Mouse (Mus musculus) heart, embryonic 16.5 days (tissue): ENCODE results near the gene Ttc41. TPM values are rescaled to one million over a fixed set of nuclear protein-coding genes. Genes with fewer than 3 reads are reported as not detected.

Source experiments
- ATAC-seq: fragments of 200-750 bp; cut with Nextera tagmentation; replicated peaks from 2 replicates; pipeline ENCODE4 v1.8.0; 2017; ENCODE audit warnings: moderate number of reproducible peaks; ENCODE audit not compliant: insufficient read depth, low FRiP score; ENCODE audit errors: extremely low read depth
- H3K27ac ChIP-seq: fragments of 300-500 bp; sonication (generic); 2 replicates; pipeline ENCODE4 v1.5.1; 2014; ENCODE audit warnings: mild to moderate bottlenecking, low read length, control low read depth, moderate library complexity
- H3K27me3 ChIP-seq: fragments of 300-500 bp; sonication (generic); 2 replicates; pipeline ENCODE4 v1.6.1; 2014; ENCODE audit warnings: low read length, mixed read lengths; ENCODE audit not compliant: control insufficient read depth, insufficient read depth
- H3K36me3 ChIP-seq: fragments of 300-500 bp; sonication (generic); 2 replicates; pipeline ENCODE4 v1.6.1; 2014; ENCODE audit not compliant: control insufficient read depth, insufficient read depth
- H3K4me1 ChIP-seq: fragments of 300-500 bp; sonication (generic); 2 replicates; pipeline ENCODE4 v1.6.1; 2014; ENCODE audit warnings: low read length, mixed read lengths; ENCODE audit not compliant: control insufficient read depth, insufficient read depth
- H3K4me2 ChIP-seq: fragments of 300-500 bp; sonication (generic); 2 replicates; pipeline ENCODE4 v1.6.1; 2014; ENCODE audit warnings: low read depth, mild to moderate bottlenecking, control low read depth, low read length
- H3K4me3 ChIP-seq: fragments of 300-500 bp; sonication (generic); 2 replicates; pipeline ENCODE4 v1.5.1; 2014; ENCODE audit warnings: mild to moderate bottlenecking, control low read depth, low read length
- H3K9ac ChIP-seq: fragments of 300-500 bp; sonication (generic); 2 replicates; pipeline ENCODE4 v1.6.1; 2014; ENCODE audit warnings: low read length, control low read depth
- H3K9me3 ChIP-seq: fragments of 300-500 bp; sonication (generic); replicated peaks from 2 replicates; pipeline ENCODE4 v1.6.1; 2016; ENCODE audit warnings: low read length; ENCODE audit not compliant: control insufficient read depth
- WGBS: fragments of 180-500 bp; shearing (Covaris S2); extraction: QIAGEN DNeasy Blood & Tissue Kit; methylation state at CpG from one replicate; pipeline ENCODE4 v1.1.7; 2014; 5-methylcytosine and 5-hydroxymethylcytosine counted together
- polyA plus RNA-seq: library from polyadenylated mRNA; unstranded; fragments of >200 nt; fragmentation: Nextera tagmentation; extraction: Ambion mirVana; gene quantifications from 2 replicates; pipeline ENCODE4 v1.2.1, GENCODE M21; 2015

The Ttc41 gene
- polyA plus RNA-seq, 1 experiment from 2014 or later, result 1.9 TPM

DNA sequence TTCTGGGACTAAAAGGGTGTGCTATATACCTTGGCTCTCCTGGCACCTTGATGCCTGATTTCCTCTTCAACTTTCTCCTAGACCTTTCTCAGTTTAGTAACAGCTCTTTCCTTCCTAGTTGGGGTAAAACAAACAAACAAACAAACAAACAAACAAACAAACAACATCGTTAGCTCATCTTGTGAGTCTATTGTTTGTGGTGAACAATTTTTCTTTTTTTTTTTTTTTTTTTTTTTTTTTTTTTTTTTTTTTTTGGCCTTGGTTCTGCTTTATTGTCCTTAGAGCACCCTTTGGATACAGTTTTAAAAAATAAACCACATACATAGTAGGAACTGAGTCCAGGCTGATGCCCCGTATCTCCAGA, 25.9 kb downstream of the Ttc41 start:
- Histone ChIP-seq H3K27me3 (no peaks in the 10 kb centered on the region), H3K4me1 (peaks cover 11% of the 10 kb centered on the region; the same call in 1 of the 2 replicates), H3K9ac (no peak overlapping the region), H3K27ac (no peak overlapping the region), H3K4me2 (no peak overlapping the region), H3K36me3 (no peaks in the 10 kb centered on the region), H3K4me3 (no peak overlapping the region), H3K9me3 (no peaks in the 10 kb centered on the region)
- WGBS, result 37% methylated on average over 2 of the region's 2 CpGs
- ATAC-seq, result no peak

DNA sequence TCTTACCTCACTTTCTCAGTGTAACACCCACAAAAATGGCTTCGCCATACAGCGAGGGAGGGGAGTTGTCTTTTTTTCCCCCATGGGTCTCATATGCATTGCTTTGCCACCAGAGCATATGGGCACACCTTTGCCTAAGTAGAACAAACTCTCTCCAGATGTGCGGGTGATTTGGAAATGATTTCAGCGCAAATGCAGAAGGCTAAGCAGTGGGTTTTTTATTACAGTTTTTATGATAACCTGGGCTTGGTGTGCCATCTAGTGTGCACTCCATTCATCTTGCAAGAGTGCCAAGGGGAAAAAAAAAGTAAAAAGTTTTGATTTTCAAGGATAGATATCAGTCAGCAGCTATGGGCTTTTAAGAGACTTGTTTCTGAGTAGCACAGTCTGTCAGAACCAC, 29.4 kb downstream of the Ttc41 start:
- no peaks in the 10 kb centered on the region for H3K9me3 ChIP-seq
- no peaks in the 10 kb centered on the region for H3K27me3 ChIP-seq
- no peak overlapping the region for H3K9ac ChIP-seq
- H3K4me2 ChIP-seq, result no peak overlapping the region
- H3K27ac ChIP-seq, result no peak overlapping the region
- H3K4me3 ChIP-seq, result no peak overlapping the region
- H3K4me1 ChIP-seq, result no peaks in the 10 kb centered on the region
- WGBS, result 84% methylated on average over 4 of the region's 4 CpGs
- H3K36me3 ChIP-seq, result no peaks in the 10 kb centered on the region
- ATAC-seq, result no peak

DNA sequence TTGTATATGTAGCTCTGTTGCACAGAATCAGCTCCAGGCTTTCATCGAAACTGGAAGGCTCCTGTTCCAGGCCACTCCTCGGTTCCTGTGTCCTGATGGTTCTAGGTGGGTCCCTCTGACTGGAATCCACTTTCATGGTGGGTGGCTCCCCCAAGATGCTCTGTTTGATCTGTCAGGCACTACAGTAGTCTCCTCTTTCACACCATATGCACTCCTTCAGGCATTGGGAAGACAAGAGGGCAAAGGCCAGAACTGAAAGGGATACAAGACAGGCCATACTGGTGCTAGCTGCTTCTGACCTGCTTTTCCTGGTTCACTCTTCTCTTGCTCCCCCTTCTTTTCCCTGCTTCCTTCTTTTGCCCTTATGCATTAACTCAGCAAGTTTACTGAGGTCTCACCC, 37.3 kb downstream of the Ttc41 start:
- no peak overlapping the region for H3K4me3 ChIP-seq
- H3K36me3 ChIP-seq, result no peaks in the 10 kb centered on the region
- H3K9me3 ChIP-seq, result no peaks in the 10 kb centered on the region
- H3K9ac ChIP-seq, result no peak overlapping the region
- H3K4me2 ChIP-seq, result no peak overlapping the region
- 82% methylated on average over 2 of the region's 2 CpGs for WGBS
- H3K4me1 ChIP-seq, result no peaks in the 10 kb centered on the region
- H3K27ac ChIP-seq, result no peak overlapping the region
- no peak for ATAC-seq
- H3K27me3 ChIP-seq, result no peaks in the 10 kb centered on the region

DNA sequence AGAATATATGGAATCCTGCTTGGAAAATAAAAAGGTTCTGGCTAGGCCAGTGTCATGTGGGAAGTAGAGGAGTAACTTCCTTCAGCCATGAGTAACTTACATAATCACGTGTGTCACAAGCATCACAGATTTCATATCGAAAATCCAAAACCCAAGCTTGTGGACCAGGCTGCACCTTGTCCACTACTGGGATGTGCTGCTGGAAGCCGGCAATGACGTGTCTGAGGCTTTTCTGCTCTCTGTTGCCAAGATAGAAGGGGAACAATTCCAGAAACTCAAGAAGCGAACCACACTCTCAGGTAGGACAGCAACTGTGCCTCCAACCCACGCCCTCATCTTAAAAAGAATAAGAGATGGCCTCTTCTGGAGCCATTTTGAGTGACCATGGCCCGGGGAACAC, 38.7 kb downstream of the Ttc41 start:
- WGBS, result 89% methylated on average over 7 of the region's 7 CpGs
- no peak for ATAC-seq
- no peak overlapping the region for H3K27ac ChIP-seq
- no peak overlapping the region for H3K4me2 ChIP-seq
- no peak overlapping the region for H3K9ac ChIP-seq
- no peaks in the 10 kb centered on the region for H3K27me3 ChIP-seq
- no peaks in the 10 kb centered on the region for H3K9me3 ChIP-seq
- no peaks in the 10 kb centered on the region for H3K4me1 ChIP-seq
- no peaks in the 10 kb centered on the region for H3K36me3 ChIP-seq
- H3K4me3 ChIP-seq, result no peak overlapping the region

DNA sequence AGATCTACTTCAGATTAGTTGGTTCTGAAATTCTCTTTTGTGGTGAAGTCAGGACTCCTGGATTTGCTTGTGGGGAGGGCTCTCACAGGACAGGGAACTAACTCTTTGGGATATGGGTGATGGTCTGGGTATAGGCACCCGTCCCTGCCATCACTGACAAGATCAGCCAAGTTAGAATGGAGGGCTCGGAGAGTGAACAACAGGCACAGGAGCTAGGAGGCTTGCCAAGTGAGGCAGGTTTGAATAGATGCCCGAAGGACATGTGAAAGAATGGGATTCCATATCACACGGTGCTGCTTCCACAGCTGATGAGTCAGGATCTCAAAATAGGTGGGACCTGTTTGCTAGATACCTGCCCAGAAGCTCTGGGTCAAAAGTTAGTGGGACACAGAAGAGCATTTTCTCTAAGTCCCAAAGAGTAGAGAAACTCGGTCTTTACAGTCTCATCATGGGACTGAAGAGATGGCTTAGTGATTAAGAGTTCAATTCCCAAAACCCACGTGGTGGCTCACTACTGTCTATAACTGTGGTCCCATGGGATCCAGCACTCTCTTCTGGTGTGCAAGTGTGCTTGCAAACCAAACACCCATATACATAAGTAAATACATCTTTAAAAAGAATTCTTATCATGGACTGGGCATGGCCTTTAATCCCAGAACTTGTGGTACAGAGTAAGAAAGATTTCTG, 50.3 kb downstream of the Ttc41 start:
- Histone ChIP-seq H3K9ac (no peak overlapping the region), H3K27me3 (no peaks in the 10 kb centered on the region), H3K4me2 (no peak overlapping the region), H3K4me3 (no peak overlapping the region), H3K9me3 (no peaks in the 10 kb centered on the region), H3K27ac (no peak overlapping the region), H3K4me1 (no peaks in the 10 kb centered on the region), H3K36me3 (no peaks in the 10 kb centered on the region)
- no peak for ATAC-seq
- WGBS, result 56% methylated on average over 6 of the region's 6 CpGs

DNA sequence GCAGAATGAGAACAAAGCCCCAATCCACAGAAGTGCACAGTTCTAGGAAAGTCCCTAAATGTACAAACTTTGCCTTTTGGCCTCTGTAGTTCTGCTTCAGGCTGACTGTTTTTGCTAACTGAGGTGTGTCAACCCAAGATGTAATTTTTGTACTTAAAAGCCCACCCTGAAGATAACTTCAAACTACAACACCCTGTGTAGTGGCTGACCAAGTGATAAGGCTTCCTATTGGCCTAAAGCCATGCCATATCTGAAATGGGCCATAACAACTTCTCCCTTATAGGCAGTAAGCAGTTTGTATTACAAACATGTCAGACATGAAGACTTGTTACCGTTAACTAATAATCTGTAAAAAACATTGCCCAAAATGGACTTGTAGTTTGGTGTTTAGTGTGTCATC, 52.1 kb downstream of the Ttc41 start:
- H3K9ac ChIP-seq, result no peak overlapping the region
- H3K4me3 ChIP-seq, result no peak overlapping the region
- no peaks in the 10 kb centered on the region for H3K4me1 ChIP-seq
- no peaks in the 10 kb centered on the region for H3K9me3 ChIP-seq
- no peaks in the 10 kb centered on the region for H3K36me3 ChIP-seq
- WGBS, result 85% methylated on average over 1 of the region's 1 CpGs
- H3K4me2 ChIP-seq, result no peak overlapping the region
- ATAC-seq, result no peak
- no peak overlapping the region for H3K27ac ChIP-seq
- no peaks in the 10 kb centered on the region for H3K27me3 ChIP-seq

DNA sequence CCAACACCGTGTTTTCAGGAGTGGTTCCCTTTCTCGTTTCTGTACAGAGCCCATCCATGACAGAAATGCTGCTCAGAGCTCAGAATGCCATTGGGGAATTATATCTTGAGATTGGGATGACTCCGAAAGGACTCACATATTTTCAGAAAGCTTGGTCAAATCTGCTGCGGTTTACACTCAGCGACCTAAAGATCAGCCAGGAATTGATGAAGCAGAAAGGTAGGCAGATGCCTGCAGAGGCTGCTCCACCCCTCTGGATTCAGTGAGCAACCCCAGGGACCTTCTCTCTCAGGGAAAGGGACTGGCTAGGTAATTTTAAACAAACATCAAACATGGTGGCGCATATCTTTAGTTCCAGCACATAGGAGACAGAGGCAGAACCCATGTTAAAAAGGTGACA, 52.6 kb downstream of the Ttc41 start:
- H3K36me3 ChIP-seq, result no peaks in the 10 kb centered on the region
- WGBS, result 81% methylated on average over 6 of the region's 6 CpGs

DNA sequence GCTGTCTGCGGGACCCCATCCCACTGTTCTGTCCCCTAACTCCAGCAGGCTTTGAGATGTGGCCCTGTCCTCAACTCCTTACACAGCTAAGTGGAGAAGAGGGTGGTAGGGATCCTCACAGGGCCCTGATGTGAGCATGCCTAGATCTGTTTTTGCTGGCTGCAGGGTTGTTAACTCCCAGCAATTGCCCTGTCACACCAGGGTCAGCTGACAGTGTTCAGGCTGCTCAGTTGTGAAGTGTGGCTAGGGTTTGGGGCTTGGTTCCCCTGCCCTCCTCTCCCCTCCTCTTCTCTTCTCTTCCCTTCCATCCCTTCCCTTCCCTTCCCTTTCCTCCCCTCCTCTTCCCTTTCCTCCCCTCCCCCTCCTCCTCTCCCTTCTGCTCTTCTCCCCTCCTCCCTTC, 55.6 kb downstream of the Ttc41 start:
- WGBS, result 90% methylated on average over 1 of the region's 1 CpGs
- Histone ChIP-seq H3K4me1 (no peaks in the 10 kb centered on the region), H3K4me2 (no peak overlapping the region), H3K4me3 (no peak overlapping the region), H3K9ac (no peak overlapping the region), H3K36me3 (no peaks in the 10 kb centered on the region), H3K27me3 (no peaks in the 10 kb centered on the region), H3K9me3 (peaks cover 4% of the 10 kb centered on the region; the same call in 1 of the 2 replicates), H3K27ac (no peak overlapping the region)
- no peak for ATAC-seq

More for the DNA sequence above, 52.6 kb downstream of the Ttc41 start:
- Histone ChIP-seq H3K9ac (no peak overlapping the region), H3K4me3 (no peak overlapping the region), H3K4me1 (no peaks in the 10 kb centered on the region), H3K4me2 (no peak overlapping the region), H3K9me3 (peaks cover 4% of the 10 kb centered on the region; the same call in 1 of the 2 replicates), H3K27ac (no peak overlapping the region), H3K27me3 (no peaks in the 10 kb centered on the region)
- ATAC-seq, result no peak

DNA sequence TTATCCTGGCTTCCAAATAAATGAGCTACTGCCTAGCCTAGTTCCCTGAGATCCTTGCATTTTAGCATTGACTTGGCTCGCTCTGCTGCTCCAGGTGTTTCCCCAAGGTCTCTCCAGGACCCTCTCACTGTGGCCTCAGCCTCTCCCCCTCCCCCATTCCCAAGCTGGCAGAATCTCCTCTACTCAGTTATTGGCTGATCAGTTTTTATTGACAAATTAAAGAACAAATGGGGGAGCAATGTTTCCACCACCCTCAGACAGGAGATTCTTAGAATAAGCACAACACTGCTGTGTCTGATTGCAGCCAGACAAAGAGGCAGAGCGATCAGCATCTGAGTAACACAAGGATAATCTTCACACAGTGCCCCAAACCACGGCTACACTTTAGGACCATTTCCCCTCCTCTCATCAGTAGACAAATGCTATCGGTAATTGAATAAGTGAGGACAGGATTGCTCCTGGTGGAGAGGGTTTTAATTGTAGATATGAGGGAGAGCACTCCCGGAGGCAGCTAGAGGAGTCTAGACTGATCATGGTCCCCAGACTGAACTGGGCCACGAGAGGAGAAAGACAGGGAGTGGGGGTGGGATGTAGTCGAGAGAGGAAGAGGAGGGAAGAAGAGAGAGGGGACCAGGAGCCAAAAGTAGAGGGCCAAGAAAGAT, 56.2 kb downstream of the Ttc41 start:
- Histone ChIP-seq H3K9me3 (peaks cover 4% of the 10 kb centered on the region; the same call in 1 of the 2 replicates), H3K36me3 (no peaks in the 10 kb centered on the region), H3K27me3 (no peaks in the 10 kb centered on the region), H3K9ac (no peak overlapping the region), H3K27ac (no peak overlapping the region), H3K4me2 (no peak overlapping the region), H3K4me3 (no peak overlapping the region), H3K4me1 (no peaks in the 10 kb centered on the region)
- WGBS, result 41% methylated on average over 7 of the region's 7 CpGs
- ATAC-seq, result no peak
